Mouse (Mus musculus): ENCODE data around the gene Bax.
"Not testable (repeated sequence)": the region's sequence is repeated elsewhere in the genome, so short reads cannot be mapped to it uniquely, and the experiment has no call there.

Gene Bax

GRCm38 (mm10) chr7:45466283-45467089, at the start of gene Bax:
TSS of gene Bax (minus strand) at chr7:45466898.
- DNase-seq: peak; percentile 97

- no peak for DNase-seq
Observed at GRCm38 (mm10) chr7:45515436-45515835, 48.7 kb upstream of the Bax start.

GRCm38 (mm10) chr7:45514411-45514810, 47.7 kb upstream of the Bax start:
- DNase-seq: no peak

- peak; percentile 82 for DNase-seq
Observed at GRCm38 (mm10) chr7:45509912-45510787, 43.5 kb upstream of the Bax start, which contains the start of gene Nucb1. TSS of gene Nucb1 (minus strand) at chr7:45510406.

- DNase-seq: no peak
Observed at GRCm38 (mm10) chr7:45509181-45509882, 42.6 kb upstream of the Bax start.

GRCm38 (mm10) chr7:45508561-45508960, 41.9 kb upstream of the Bax start:
- no peak for DNase-seq

GRCm38 (mm10) chr7:45507583-45507982, 40.9 kb upstream of the Bax start:
- DNase-seq: no peak

GRCm38 (mm10) chr7:45498427-45498826, 31.7 kb upstream of the Bax start:
- DNase-seq: no peak

GRCm38 (mm10) chr7:45494548-45494947, 27.9 kb upstream of the Bax start:
- DNase-seq: no peak

- DNase-seq: no peak
Observed at GRCm38 (mm10) chr7:45492951-45493350, 26.3 kb upstream of the Bax start.

- no peak for DNase-seq
Observed at GRCm38 (mm10) chr7:45492225-45492844, 25.6 kb upstream of the Bax start.

GRCm38 (mm10) chr7:45491264-45491663, 24.6 kb upstream of the Bax start:
- DNase-seq: no peak

- no peak for DNase-seq
Observed at GRCm38 (mm10) chr7:45490822-45491221, 24.1 kb upstream of the Bax start.

- no peak for DNase-seq
Observed at GRCm38 (mm10) chr7:45489578-45489977, 22.9 kb upstream of the Bax start.

- DNase-seq: peak; percentile 48
Observed at GRCm38 (mm10) chr7:45488293-45489204, 21.9 kb upstream of the Bax start, which contains the start of gene Dhdh. TSS of gene Dhdh (minus strand) at chr7:45488805.

GRCm38 (mm10) chr7:45487861-45488292, 21.2 kb upstream of the Bax start:
- DNase-seq: no peak

- DNase-seq: no peak
Observed at GRCm38 (mm10) chr7:45486761-45487415, 20.2 kb upstream of the Bax start, which contains the start of gene Gm45808. TSS of gene Gm45808 (minus strand) at chr7:45486811.

GRCm38 (mm10) chr7:45486158-45486557, 19.5 kb upstream of the Bax start:
- DNase-seq: no peak

GRCm38 (mm10) chr7:45484985-45485384, 18.3 kb upstream of the Bax start:
- not testable (repeated sequence) for DNase-seq

- no peak for DNase-seq
Observed at GRCm38 (mm10) chr7:45482166-45482565, 15.5 kb upstream of the Bax start.

Data from right cerebral cortex, postnatal 14 days (tissue).